Mouse (Mus musculus): ENCODE measurements around the gene Ttc25. TPM values are rescaled to one million over a fixed set of nuclear protein-coding genes. Genes with fewer than 3 reads are reported as not detected.
A peak's percentile ranks its signal among the peaks of the same experiment; 100 is the strongest.
"Not testable (repeated sequence)": the region's sequence is repeated elsewhere in the genome, so short reads cannot be mapped to it uniquely, and the experiment has no call there.

Ttc25 gene
- polyA plus RNA-seq, 1 experiment = not detected

- WGBS = under 1% methylated on average over 26 of the region's 26 CpGs
- Histone ChIP-seq H3K4me3 (ENCODE audit: insufficient read depth, low read depth, low read length) (peak overlapping the region; percentile 82), H3K4me1 (ENCODE audit: control insufficient read depth, insufficient read depth, low read length) (peaks cover 24% of the 10 kb centered on the region), H3K27ac (ENCODE audit: insufficient read depth, low read depth, low read length) (peak overlapping the region; percentile 13; the same call in 1 of the 2 replicates)
- TF ChIP-seq POLR2A (IDR thresholded peaks at IDR 0.05; ENCODE audit: insufficient read depth, low read depth, low read length) (no peak), CTCF (IDR thresholded peaks at IDR 0.05; ENCODE audit: insufficient read depth, low read depth, low read length) (no peak)
These were observed 18.3 kb upstream of the Ttc25 start for GRCm38 (mm10) chr11:100527066-100527457.

- Histone ChIP-seq H3K4me3 (ENCODE audit: insufficient read depth, low read depth, low read length) (peak within 1 kb of the TSS; percentile 82), H3K4me1 (ENCODE audit: control insufficient read depth, insufficient read depth, low read length) (peaks cover 24% of the 10 kb centered on the region), H3K27ac (ENCODE audit: insufficient read depth, low read depth, low read length) (peak within 1 kb of the TSS; percentile 58)
- TF ChIP-seq CTCF (IDR thresholded peaks at IDR 0.05; ENCODE audit: insufficient read depth, low read depth, low read length) (no peak), POLR2A (IDR thresholded peaks at IDR 0.05; ENCODE audit: insufficient read depth, low read depth, low read length) (peak; percentile 94)
- under 1% methylated on average over 54 of the region's 54 CpGs for WGBS
These were observed 17.7 kb upstream of the Ttc25 start, which contains the start of gene Acly for GRCm38 (mm10) chr11:100527458-100528374. TSS of gene Acly (minus strand) at chr11:100528000.

GRCm38 (mm10) chr11:100528375-100529165, 16.8 kb upstream of the Ttc25 start:
- peaks cover 24% of the 10 kb centered on the region for H3K4me1 ChIP-seq (ENCODE audit: control insufficient read depth, insufficient read depth, low read length)
- TF ChIP-seq POLR2A (IDR thresholded peaks at IDR 0.05; ENCODE audit: insufficient read depth, low read depth, low read length) (no peak), CTCF (IDR thresholded peaks at IDR 0.05; ENCODE audit: insufficient read depth, low read depth, low read length) (no peak)
- H3K4me3 ChIP-seq (ENCODE audit: insufficient read depth, low read depth, low read length) = peak overlapping the region; percentile 74
- peak overlapping the region; percentile 58 for H3K27ac ChIP-seq (ENCODE audit: insufficient read depth, low read depth, low read length)
- WGBS = 32% methylated on average over 19 of the region's 19 CpGs

- Histone ChIP-seq H3K4me1 (ENCODE audit: control insufficient read depth, insufficient read depth, low read length) (no peaks in the 10 kb centered on the region), H3K27ac (ENCODE audit: insufficient read depth, low read depth, low read length) (no peak overlapping the region), H3K4me3 (ENCODE audit: insufficient read depth, low read depth, low read length) (no peak overlapping the region)
- WGBS = 38% methylated on average over 6 of the region's 6 CpGs
- no peak for TF ChIP-seq CTCF (IDR thresholded peaks at IDR 0.05; ENCODE audit: insufficient read depth, low read depth, low read length)
These were observed 11.5 kb upstream of the Ttc25 start for GRCm38 (mm10) chr11:100533871-100534270.

- not testable (repeated sequence) for H3K27ac ChIP-seq (ENCODE audit: insufficient read depth, low read depth, low read length); H3K4me1 ChIP-seq (ENCODE audit: control insufficient read depth, insufficient read depth, low read length); H3K4me3 ChIP-seq (ENCODE audit: insufficient read depth, low read depth, low read length)
- 88% methylated on average over 2 of the region's 2 CpGs for WGBS
These were observed 11.0 kb upstream of the Ttc25 start for GRCm38 (mm10) chr11:100534411-100534810.

GRCm38 (mm10) chr11:100534821-100535220, 10.6 kb upstream of the Ttc25 start:
- not testable (repeated sequence) for H3K4me1 ChIP-seq (ENCODE audit: control insufficient read depth, insufficient read depth, low read length); H3K27ac ChIP-seq (ENCODE audit: insufficient read depth, low read depth, low read length); H3K4me3 ChIP-seq (ENCODE audit: insufficient read depth, low read depth, low read length)
- WGBS = 87% methylated on average over 6 of the region's 6 CpGs

GRCm38 (mm10) chr11:100535996-100536395, 9.4 kb upstream of the Ttc25 start:
- TF ChIP-seq CTCF (IDR thresholded peaks at IDR 0.05; ENCODE audit: insufficient read depth, low read depth, low read length) (no peak), POLR2A (IDR thresholded peaks at IDR 0.05; ENCODE audit: insufficient read depth, low read depth, low read length) (no peak)
- Histone ChIP-seq H3K4me3 (ENCODE audit: insufficient read depth, low read depth, low read length) (no peak overlapping the region), H3K27ac (ENCODE audit: insufficient read depth, low read depth, low read length) (no peak overlapping the region), H3K4me1 (ENCODE audit: control insufficient read depth, insufficient read depth, low read length) (no peaks in the 10 kb centered on the region)
- 67% methylated on average over 1 of the region's 1 CpGs for WGBS

- no peak overlapping the region for H3K27ac ChIP-seq (ENCODE audit: insufficient read depth, low read depth, low read length)
- TF ChIP-seq CTCF (IDR thresholded peaks at IDR 0.05; ENCODE audit: insufficient read depth, low read depth, low read length) (no peak), POLR2A (IDR thresholded peaks at IDR 0.05; ENCODE audit: insufficient read depth, low read depth, low read length) (no peak)
- H3K4me3 ChIP-seq (ENCODE audit: insufficient read depth, low read depth, low read length) = no peak overlapping the region
- no peaks in the 10 kb centered on the region for H3K4me1 ChIP-seq (ENCODE audit: control insufficient read depth, insufficient read depth, low read length)
These were observed 8.9 kb upstream of the Ttc25 start for GRCm38 (mm10) chr11:100536466-100536865.

- Histone ChIP-seq H3K27ac (ENCODE audit: insufficient read depth, low read depth, low read length) (no peak overlapping the region), H3K4me1 (ENCODE audit: control insufficient read depth, insufficient read depth, low read length) (peaks cover 8% of the 10 kb centered on the region), H3K4me3 (ENCODE audit: insufficient read depth, low read depth, low read length) (no peak overlapping the region)
- WGBS = 67% methylated on average over 6 of the region's 6 CpGs
- no peak for TF ChIP-seq CTCF (IDR thresholded peaks at IDR 0.05; ENCODE audit: insufficient read depth, low read depth, low read length)
- TF ChIP-seq POLR2A (IDR thresholded peaks at IDR 0.05; ENCODE audit: insufficient read depth, low read depth, low read length) = no peak
These were observed 4.4 kb upstream of the Ttc25 start for GRCm38 (mm10) chr11:100540966-100541365.

Measured in olfactory bulb, adult 2 months (tissue).